Mouse (Mus musculus): ENCODE data around the gene Churc1. TPM values are rescaled to one million over a fixed set of nuclear protein-coding genes. Genes with fewer than 3 reads are reported as not detected.

Gene Churc1
- 127 and 150 TPM in 2 replicates for polyA plus RNA-seq (2015; fragmentation: Nextera tagmentation; extraction: Ambion mirVana)

DNA sequence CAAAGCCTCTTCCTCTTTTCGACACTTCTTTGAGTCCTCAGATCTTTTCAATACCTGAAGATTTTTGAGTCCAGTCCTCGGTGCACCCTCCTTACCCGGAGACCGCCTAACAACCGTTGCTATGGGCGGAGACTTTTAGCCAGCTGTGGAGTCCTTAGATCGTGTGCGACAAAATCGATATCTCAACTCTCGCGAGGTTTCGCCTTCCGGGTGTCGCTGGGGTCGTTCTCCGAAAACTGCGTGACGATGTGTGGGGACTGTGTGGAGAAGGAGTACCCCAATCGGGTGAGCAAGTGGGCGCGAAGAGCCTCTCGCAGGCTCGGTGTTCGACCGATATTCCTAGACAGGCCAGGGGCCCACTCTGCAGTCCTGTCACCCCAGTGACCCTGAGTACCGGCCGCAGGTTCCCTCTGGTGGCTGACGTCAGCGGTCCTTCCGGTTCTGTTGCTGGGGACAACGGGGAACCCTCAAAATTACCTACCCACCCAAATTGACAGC lies at the start of gene Churc1, which contains the start of gene Fntb:
Gene Churc1 (plus strand): TSS at position 185 of the 498 bp plus-strand sequence.
Gene Fntb (plus strand): TSS at position 236 of the 498 bp plus-strand sequence.

DNA sequence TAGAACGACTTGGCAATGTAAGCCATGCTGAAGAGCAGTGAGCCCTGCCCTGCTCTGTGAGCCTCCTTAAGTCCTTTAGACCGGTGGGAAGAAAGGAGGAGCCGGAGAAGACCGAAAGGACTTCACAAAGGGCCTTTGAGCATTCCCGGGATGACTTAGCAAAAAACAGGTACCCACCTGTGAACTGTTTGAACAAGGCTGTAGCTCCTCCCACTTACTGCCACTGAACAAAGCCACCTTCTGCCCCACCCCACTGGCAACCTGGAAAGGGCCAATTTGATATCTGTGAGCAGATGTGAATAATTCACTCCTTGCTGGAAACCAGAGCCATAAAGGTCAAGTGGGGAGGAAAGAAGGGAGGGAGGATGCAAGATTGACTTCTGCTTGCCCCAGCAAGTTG lies 30.0 kb downstream of the Churc1 start, which contains the start of gene Gpx2:
Gene Gpx2 (minus strand): TSS at position 205 of the 400 bp plus-strand sequence.

DNA sequence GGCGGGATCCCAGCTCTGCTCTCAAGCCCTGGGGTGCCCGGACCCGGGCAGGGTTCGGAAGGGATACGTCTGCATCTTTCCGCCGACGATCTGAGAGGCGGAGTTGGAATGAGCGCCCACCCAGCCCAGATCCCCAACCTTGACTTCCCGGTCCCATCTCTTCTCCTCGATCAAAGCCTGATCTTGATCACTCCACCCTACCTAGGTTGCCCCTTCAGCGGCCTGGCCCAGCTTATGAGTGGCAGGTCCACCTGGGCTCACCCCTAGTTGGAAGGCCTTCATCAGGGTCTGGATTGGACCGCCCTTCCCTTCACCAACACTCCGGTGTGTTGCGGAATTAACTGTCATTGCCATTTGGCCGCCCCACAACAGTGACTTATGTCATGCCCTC lies 57.3 kb downstream of the Churc1 start, which contains the start of gene Rab15:
Gene Rab15 (minus strand): TSS at position 258 of the 391 bp plus-strand sequence.

Other genes with a start within 250 kb of the Churc1 start
- gene Plekhg3, start 234.6 kb upstream of the Churc1 start, polyA plus RNA-seq (2015; fragmentation: Nextera tagmentation; extraction: Ambion mirVana) = 3.3 and 3.6 TPM in 2 replicates
- gene Sptb, start 55.0 kb upstream of the Churc1 start, polyA plus RNA-seq (2015; fragmentation: Nextera tagmentation; extraction: Ambion mirVana) = 7.0 and 9.5 TPM in 2 replicates
- 20.5 and 20.6 TPM in 2 replicates for gene Fntb, start 51 bp downstream of the Churc1 start, polyA plus RNA-seq (2015; fragmentation: Nextera tagmentation; extraction: Ambion mirVana)
- gene Gpx2, start 30.0 kb downstream of the Churc1 start, polyA plus RNA-seq (2015; fragmentation: Nextera tagmentation; extraction: Ambion mirVana) = not detected in 2 replicates
- gene Rab15, start 57.4 kb downstream of the Churc1 start, polyA plus RNA-seq (2015; fragmentation: Nextera tagmentation; extraction: Ambion mirVana) = 15.2 and 21.5 TPM in 2 replicates
- gene Max, start 196.7 kb downstream of the Churc1 start, polyA plus RNA-seq (2015; fragmentation: Nextera tagmentation; extraction: Ambion mirVana) = 6.4 and 7.3 TPM in 2 replicates

Measured in skeletal muscle tissue, postnatal 0 days (tissue).